Mouse (Mus musculus) heart, adult 2 months (tissue): ENCODE data around the gene Pdzd2.

Source experiments
- CTCF ChIP-seq: fragments of 200-600 bp; IDR thresholded peaks from 2 replicates; pipeline ENCODE4 v1.8.1; 2022; ENCODE audit warnings: antibody characterized with exemption, mild to moderate bottlenecking, moderate library complexity
- EP300 ChIP-seq: fragments of 200-500 bp; IDR thresholded peaks from 2 replicates; pipeline ENCODE4 v1.6.1; 2011; ENCODE audit warnings: low read depth, low read length, control low read depth; ENCODE audit not compliant: insufficient read depth
- POLR2A ChIP-seq: fragments of 200-500 bp; IDR thresholded peaks from 2 replicates; pipeline ENCODE4 v1.6.1; 2011; ENCODE audit warnings: mild to moderate bottlenecking, low read depth, low read length, control low read depth; ENCODE audit not compliant: insufficient read depth

DNA sequence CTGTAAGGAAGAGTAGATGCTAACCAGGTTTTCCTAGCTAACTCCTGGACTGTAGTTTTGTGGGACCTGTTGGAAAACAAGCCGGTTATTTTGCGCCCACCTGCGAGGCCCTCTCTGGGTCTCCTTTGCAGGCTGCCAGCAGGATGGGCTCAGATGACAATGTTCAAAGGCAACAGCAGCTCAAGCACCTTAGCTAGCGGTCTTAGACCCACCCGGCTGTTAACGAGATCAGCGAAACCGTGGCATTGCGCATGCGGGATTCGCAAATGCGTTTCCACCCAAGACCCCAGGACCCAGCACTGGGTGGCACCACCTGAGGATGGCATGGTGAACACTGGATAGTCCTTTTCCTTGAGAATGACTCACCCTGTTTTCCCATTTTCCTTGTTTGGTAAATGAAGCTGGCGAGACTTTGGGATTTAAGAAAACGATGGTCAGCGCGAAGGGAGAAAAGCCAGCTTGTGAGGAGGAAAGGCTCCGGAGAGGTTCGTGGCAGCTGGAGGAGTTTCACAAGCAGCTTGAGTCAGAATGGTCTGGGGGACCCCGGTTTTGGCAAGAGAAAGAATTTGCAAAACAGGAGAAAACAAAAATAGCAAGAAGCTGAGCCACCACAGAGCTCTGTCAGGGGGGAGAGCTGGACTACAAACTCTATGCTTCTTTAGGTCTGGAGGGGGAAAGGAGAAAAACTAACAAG is 379.1 kb downstream of the Pdzd2 start:
- TF ChIP-seq CTCF (no peak), EP300 (no peak), POLR2A (no peak)
